Mouse (Mus musculus) megakaryocyte, adult 5-6 weeks (primary cell): ENCODE data around the gene Raver2. TPM values are rescaled to one million over a fixed set of nuclear protein-coding genes. Genes with fewer than 3 reads are reported as not detected.

Experiments
- total RNA-seq, 2 experiments: library from RNA; stranded (forward) in 1 of 2; stranded (reverse) in 1 of 2; fragments of 153-499, 151-499 nt in 1 of 2; fragments of 221-1000, 200-1000 nt in 1 of 2; gene quantifications; 2 replicates each; pipeline versions ENCODE4 v1.2.3 to v1.2.4; 2015 to 2017

The Raver2 gene
- total RNA-seq, 2 experiments from 2014 or later: 0.18 TPM; not detected in 1

Other genes with a start within 250 kb of the Raver2 start
- gene Gm10577, start 48.3 kb upstream of the Raver2 start, total RNA-seq (2015): not detected in 2 replicates
- gene Gm10577, start 48.3 kb upstream of the Raver2 start, total RNA-seq (2017): not detected in 2 replicates
- 105 and 111 TPM in 2 replicates for gene Jak1, start 196.3 kb downstream of the Raver2 start, total RNA-seq (2015)
- 92.7 and 98.5 TPM in 2 replicates for gene Jak1, start 196.3 kb downstream of the Raver2 start, total RNA-seq (2017)